Mouse (Mus musculus) spleen, postnatal 36 days (tissue): Measurements from ENCODE around the gene Rmnd1.

Source experiments
- DNase-seq, 2 experiments: peaks; one replicate each; pipeline ENCODE4 v3.0.0; 2022; ENCODE audit warnings: low spot score in 2 of 2, mixed read lengths in 1 of 2

The Rmnd1 gene

DNA sequence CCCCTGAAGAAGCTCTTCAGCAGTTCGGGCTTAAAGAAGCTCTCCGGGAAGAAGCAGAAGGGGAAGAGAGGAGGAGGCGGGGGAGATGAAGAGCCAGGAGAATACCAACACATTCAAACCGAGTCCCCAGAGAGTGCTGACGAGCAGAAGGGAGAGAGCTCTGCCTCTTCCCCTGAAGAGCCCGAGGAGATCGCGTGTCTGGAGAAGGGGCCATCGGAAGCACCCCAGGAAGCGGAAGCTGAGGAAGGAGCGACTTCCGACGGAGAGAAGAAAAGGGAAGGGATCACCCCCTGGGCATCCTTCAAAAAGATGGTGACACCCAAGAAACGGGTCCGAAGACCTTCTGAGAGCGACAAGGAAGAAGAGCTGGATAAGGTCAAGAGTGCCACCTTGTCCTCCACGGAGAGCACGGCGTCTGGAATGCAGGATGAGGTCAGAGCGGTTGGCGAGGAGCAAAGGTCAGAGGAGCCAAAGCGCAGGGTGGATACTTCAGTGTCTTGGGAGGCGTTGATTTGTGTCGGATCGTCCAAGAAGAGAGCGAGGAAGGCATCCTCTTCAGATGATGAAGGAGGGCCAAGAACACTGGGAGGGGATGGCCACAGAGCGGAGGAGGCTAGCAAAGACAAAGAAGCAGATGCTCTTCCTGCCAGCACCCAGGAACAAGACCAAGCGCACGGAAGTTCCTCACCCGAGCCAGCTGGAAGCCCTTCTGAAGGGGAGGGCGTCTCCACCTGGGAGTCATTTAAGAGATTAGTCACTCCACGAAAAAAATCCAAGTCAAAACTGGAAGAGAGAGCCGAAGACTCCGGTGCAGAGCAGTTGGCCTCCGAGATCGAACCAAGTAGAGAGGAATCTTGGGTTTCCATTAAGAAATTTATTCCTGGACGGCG is 77.6 kb downstream of the Rmnd1 start:
- no peak for DNase-seq
